9 mouse cellular contexts compared by ENCODE assay signal in the genomic region with DNA sequence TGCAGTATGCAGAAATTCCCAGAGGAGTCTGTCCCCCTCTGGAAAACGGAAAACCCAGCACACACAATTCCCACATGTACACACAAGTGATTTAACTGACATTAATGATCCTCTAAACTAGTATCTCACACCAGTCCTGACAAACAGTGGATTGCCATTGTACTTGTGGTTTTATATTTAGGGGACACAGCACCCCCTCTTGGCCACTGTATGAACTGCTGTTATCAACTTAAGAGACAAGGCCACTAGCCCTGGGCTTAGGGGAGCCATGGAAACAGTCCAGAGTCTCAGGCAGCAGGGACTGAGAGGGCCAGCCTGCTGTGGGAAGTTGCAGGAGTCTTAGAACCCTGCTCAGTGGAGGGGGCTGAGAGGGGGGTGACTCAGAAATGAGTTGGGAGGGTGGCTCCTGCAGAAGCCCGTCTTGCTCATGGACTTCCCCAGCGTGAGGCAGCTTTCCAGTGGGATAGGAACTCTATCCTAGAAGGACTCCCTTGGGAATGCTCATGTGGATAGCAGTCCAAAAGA. TPM values are rescaled to one million over a fixed set of nuclear protein-coding genes. Genes with fewer than 3 reads are reported as not detected.
DNase-seq lines count a peak whose midpoint lies in the region; TF ChIP-seq lines count a peak whose summit lies in the region.
"Had no signal": no experiment of that assay in that cellular context is flagged by ENCODE, and none has a peak within 500 bp of the region (broad histone marks: within the 10 kb centered on the region; RNA-seq: fewer than 3 reads in every experiment).

No protein-coding gene starts in this region.

- H3K27ac ChIP-seq in testis, adult 2 months (ENCODE audit: control insufficient read depth, insufficient read depth, low read depth, low read length): no peak overlapping the region

- peak; percentile 22; the same call in 1 of the 2 replicates for TF ChIP-seq CTCF in testis, adult 2 months (IDR thresholded peaks at IDR 0.05; ENCODE audit: control insufficient read depth, insufficient read depth, insufficient replicate concordance, low read depth, low read length)

- peak; percentile 8 for DNase-seq in heart, postnatal 4 days
- no peak for DNase-seq in heart, adult 9 months (ENCODE audit: low spot score in 2 of 2)
- no peak for DNase-seq in testis, postnatal 14 days (ENCODE audit: low spot score)
- peak; percentile 55 for DNase-seq in embryo, embryonic 10.5 days (ENCODE audit: low spot score)
- peak; percentile 18 for DNase-seq in thymus, postnatal 25 days
- no peak for DNase-seq in neural tube, embryonic 10.5 days (ENCODE audit: extremely low spot score, low spot score)
- no peak for DNase-seq in layer of hippocampus, postnatal 36 days

- H3K4me3 ChIP-seq in testis, adult 2 months (ENCODE audit: control insufficient read depth, low read depth, low read length): no peak overlapping the region

- H3K4me1 ChIP-seq in testis, adult 2 months (ENCODE audit: control insufficient read depth, insufficient read depth, low read length): no peaks in the 10 kb centered on the region

- no peaks in the 10 kb centered on the region for H3K36me3 ChIP-seq in testis, adult 2 months (ENCODE audit: control insufficient read depth, insufficient read depth, low read length)

- no peaks in the 10 kb centered on the region for H3K27me3 ChIP-seq in testis, adult 2 months (ENCODE audit: control insufficient read depth, insufficient read depth, low read length)

- no peak for TF ChIP-seq POLR2A in testis, adult 2 months (IDR thresholded peaks at IDR 0.05; ENCODE audit: control insufficient read depth, low read depth, low read length)

RNA-seq across cellular contexts. Expression of gene Oas1h, which starts 4.2 kb away (rescaled TPM):
- total RNA-seq in heart, postnatal 4 days (2021): not detected
- polyA plus RNA-seq in testis, adult 2 months (2012; rRNA removed): 0.06 TPM in 1 of 2 replicates, not detected in the other
- total RNA-seq in layer of hippocampus, postnatal 36 days (2021): not detected
- polyA plus RNA-seq: heart, embryonic 16.5 days had no signal

RNA-seq across cellular contexts. Expression of gene Oas1f, which starts 18.2 kb away (rescaled TPM):
- total RNA-seq in heart, postnatal 4 days (2021): not detected
- not detected in 2 replicates for polyA plus RNA-seq in testis, adult 2 months (2012; rRNA removed)
- not detected for total RNA-seq in layer of hippocampus, postnatal 36 days (2021)

RNA-seq across cellular contexts. Expression of gene Oas1g, which starts 22.0 kb away (rescaled TPM):
- not detected for total RNA-seq in heart, postnatal 4 days (2021)
- polyA plus RNA-seq in testis, adult 2 months (2012; rRNA removed): 0.24 TPM in 1 of 2 replicates, not detected in the other
- total RNA-seq in layer of hippocampus, postnatal 36 days (2021): not detected

RNA-seq across cellular contexts. Expression of gene Oas1a, which starts 41.9 kb away (rescaled TPM):
- total RNA-seq in heart, postnatal 4 days (2021): under 1 TPM; 0.36 to 0.38 TPM
- 0.27 and 0.42 TPM in 2 replicates for polyA plus RNA-seq in testis, adult 2 months (2012; rRNA removed)
- not detected for total RNA-seq in layer of hippocampus, postnatal 36 days (2021)

RNA-seq across cellular contexts. Expression of gene Oas1d, which starts 48.9 kb away (rescaled TPM):
- total RNA-seq in heart, postnatal 4 days (2021): not detected
- not detected in 2 replicates for polyA plus RNA-seq in testis, adult 2 months (2012; rRNA removed)
- total RNA-seq in layer of hippocampus, postnatal 36 days (2021): not detected

Comparison
In these comparisons a context has a peak if more than half of its experiments do, and no peak if none do; other contexts are left out.
1. DNase-seq: peak in heart, postnatal 4 days (single experiment), embryo, embryonic 10.5 days (single experiment) and thymus, postnatal 25 days (single experiment); none in heart, adult 9 months (0 of 2), testis, postnatal 14 days (single experiment), neural tube, embryonic 10.5 days (single experiment) and layer of hippocampus, postnatal 36 days (0 of 2).